Mouse (Mus musculus) megakaryocyte, embryonic 14.5 days (primary cell): Measurements from ENCODE around the gene Ppp4r3a.

Experiments
- FLI1 ChIP-seq: IDR thresholded peaks from 2 replicates; pipeline ENCODE4 v1.6.1; 2012; ENCODE audit warnings: low read length, inconsistent platforms, mixed read lengths
- GATA1 ChIP-seq: IDR thresholded peaks from 3 replicates; pipeline ENCODE4 v1.6.1; 2012; ENCODE audit warnings: mixed read lengths, low read length, inconsistent platforms, borderline replicate concordance

GRCm38 (mm10) chr12:101005665-101006420 is 77.7 kb downstream of the Ppp4r3a start:
- TF ChIP-seq FLI1 (no peak), GATA1 (no peak)
